Mouse (Mus musculus) spleen, adult 12 weeks (tissue): ENCODE results near the gene Zfp536.

Source experiments
- DNase-seq: peaks from one replicate; pipeline ENCODE4 v3.0.0; 2022; ENCODE audit warnings: low spot score

Gene Zfp536

DNA sequence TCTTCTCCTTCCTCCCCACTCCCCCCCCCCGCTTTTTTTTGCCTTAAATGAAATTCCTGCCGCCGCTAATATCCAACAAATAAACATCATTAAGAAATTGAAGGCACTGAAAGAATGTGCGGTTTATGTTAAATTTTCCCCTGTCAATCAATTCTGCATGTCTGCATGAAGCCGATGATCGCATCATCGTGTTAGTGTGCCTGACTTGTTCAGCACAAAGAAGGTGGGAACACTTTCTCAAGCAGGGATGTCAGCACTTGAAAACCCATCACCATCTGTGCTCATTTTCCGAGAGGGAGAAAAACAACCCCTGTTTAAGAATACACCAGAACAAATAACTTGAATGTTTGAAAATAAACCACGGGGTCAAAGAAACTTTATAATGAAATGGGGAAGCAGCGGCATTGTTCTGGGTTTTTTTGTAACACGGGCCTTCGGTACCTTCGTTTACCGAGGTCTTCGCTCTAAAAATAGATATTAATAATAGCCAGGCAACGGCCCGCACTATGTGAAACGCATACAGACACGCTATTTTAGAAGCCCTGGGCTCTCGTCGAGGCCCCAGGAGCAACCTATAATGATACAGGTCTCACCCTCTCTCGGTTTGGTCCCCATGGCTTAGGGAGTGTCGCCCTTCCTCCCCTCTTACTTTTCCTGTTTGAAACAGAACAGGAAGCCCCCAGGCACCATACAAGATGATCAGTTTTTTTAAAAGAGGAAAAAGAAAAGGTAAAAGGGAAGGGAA is 83.7 kb downstream of the Zfp536 start:
- no peak for DNase-seq

DNA sequence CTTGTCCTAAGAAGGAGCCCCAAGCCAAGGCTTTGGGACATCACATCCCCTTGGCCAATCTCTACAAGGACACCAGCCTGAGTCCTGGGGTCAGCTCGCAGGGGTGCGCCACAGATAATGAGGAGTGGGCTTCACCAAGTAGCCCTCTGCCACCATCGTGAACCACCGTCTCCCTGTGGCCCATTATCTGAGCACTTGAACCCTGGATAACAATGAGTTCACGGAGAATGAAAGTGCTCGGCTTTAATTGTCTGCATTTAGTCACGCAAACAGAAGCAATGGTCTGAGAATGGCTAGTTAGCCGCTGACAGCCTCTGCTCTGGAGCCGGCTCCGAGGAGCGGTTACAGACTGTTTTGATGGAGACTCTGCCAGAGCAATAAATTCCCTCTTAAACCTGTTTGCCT is 84.3 kb downstream of the Zfp536 start:
- DNase-seq, result no peak

DNA sequence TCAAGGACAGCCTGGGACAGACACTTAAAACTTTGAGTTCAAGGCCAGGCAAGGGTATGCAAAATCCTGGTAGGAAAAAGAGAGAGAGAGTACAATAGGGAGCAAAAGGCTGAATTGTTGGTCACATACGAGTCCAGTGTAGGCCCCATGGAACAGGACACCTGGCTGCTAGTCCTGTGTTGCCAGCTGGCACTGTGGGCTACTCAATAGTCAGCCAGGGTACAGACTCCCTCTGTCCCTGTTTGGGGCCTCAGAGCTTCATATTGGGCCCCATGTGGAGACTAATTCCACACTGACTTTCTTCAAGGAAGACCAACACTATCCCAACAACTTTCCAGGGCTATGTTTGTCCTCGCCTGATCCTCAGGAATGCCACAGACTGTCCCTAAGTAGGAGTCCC is 87.1 kb downstream of the Zfp536 start:
- DNase-seq, result no peak

DNA sequence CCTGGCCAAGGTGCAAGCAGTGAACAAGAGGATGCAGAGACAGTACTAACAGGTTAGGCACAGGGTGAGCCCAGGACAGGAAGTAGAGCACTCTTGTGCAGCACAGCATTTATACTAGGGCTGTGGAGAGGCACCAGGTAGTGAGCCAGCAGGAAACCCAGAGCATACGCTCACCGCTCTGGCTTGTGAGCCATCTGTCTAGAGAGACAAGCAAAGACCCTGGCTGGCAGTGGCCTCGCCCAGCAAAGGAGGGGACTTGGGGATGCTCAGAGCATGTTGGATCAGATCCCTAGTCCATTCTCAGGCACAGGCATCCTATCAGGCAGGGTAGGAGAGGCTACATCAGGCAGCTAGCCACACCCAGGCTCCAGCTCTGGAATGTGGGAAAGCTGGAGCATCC is 88.2 kb downstream of the Zfp536 start:
- DNase-seq, result no peak

DNA sequence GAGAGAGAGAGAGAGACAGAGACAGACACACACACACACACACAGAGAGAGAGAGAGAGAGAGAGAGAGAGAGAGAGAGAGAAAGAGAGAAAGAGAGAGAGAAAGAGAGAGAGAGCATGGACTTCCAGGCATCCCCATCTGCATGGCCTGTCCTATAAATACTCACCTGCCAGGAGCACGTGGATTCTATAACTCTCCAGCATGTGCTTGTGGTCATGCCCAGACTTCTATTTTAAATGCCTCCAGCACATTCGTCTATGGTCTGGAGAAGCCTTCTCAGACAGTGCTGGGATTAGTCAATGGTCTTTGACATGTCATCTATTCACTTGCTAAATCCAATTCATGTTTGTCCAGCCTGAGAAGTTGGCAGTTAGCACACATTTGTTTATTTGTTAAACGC is 92.1 kb downstream of the Zfp536 start:
- DNase-seq, result no peak

DNA sequence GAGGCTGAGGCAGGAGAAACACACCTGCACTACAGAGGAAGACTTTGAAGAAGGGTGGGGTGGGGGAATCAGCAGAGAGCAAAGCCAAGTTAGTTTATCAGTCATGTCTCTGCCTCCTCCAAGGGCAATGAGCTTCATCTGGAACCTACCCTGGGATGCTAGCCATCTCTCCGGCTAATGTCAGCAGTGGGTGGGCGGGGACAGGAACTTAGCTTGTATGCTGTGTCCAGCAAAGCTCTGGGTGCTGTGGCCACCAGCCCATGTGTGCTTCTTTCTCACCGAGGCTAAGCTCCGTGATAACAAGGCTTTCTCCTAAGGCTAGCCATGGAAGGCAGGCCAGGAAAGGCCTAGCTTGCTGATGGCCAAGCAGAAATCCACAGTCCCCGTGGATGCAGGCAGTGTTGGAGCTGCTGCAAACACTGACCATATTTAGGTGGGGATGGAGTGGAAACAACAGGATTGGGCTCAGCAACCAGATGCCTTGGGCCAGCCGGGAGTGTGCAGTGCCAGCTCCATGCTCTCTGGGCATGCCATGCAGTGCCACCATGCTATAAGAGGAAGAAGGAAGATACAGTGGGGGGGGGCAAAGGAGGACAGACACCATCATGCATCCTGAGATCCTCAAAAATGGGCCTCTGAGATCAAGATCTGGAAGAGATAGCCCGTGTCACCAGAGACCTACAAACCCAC is 109.6 kb downstream of the Zfp536 start:
- DNase-seq, result no peak

DNA sequence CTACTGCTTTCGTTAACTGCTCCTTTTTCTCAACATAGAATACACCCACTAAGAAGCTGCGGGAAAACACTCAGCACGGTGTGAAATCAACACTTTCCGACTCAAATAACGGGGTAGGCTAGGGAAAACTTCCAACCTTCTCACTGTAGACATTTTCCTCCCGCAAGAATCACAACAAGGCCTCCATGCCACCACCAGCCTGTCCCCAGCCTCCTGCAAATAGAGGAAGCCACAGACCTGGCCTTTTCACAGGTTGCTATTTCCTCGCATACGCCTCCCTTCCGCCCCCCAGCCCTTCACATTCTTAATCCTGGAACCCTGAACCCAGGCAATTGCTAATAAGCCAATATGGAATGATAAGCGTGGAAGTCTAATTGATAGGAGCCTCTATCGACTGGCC is 124.8 kb downstream of the Zfp536 start:
- DNase-seq, result no peak

DNA sequence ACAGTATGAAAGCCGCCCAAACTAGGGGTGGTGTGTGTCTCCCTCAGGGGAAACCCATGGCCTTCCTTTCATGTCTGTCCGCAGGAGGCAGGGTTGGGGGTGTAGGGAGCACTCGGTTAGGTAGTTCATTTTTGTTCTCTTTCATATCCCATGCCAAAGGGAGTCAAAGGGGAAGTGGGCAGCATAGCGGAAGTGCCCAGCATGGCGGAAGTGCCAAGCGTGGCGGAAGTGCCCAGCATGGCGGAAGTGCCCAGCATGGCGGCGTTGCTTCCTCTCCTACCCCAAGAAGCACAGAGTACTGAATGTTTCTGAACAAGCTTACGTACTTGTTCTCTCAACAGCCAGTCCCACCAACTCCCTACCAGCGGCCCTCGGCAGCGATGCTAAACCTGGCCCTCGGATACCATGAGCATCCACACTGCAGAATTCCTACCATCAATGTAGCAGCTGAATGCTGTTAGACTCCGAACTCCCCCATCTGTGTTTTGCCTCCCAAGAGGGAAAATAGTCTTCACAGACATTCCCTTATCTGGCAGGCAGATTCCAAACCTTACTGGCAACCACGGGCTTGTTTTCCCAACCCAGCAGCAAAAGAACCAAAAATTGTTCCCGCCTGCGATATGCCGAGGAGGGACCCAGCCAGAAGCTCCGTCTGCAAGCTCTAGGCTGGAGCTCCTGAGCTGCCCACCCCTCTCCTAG is 125.4 kb downstream of the Zfp536 start:
- no peak for DNase-seq

DNA sequence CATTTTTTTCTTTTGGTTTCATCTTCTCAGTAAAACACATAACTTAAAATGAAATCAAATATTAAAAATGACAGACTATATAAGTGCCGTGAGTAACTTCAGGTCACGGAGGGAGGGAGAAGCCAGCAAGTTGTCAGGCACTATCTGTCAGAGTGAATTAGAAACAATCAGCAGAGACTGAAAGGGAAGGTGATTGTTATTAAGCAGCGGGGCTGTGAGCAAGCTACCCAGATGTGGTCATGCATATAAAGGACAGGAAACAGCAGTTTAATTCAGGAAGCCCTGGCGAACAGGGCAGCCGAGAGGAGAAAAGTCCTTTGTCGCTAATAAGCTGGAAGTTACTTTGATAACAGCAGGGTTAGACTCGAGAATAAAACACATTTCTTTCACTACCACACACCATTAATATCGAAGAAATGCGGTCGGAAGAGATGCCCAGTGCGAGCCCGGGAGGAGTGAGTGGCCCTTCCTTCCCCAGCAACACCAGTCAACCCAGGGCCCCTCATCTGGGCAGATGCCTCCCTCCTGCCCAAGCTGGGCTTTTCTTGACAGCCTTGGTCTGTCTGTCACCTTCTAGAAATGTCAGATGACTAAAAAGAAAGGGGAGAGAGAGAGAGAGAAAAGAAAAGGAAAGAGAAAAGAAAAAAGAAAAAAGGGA is 133.6 kb downstream of the Zfp536 start:
- no peak for DNase-seq

DNA sequence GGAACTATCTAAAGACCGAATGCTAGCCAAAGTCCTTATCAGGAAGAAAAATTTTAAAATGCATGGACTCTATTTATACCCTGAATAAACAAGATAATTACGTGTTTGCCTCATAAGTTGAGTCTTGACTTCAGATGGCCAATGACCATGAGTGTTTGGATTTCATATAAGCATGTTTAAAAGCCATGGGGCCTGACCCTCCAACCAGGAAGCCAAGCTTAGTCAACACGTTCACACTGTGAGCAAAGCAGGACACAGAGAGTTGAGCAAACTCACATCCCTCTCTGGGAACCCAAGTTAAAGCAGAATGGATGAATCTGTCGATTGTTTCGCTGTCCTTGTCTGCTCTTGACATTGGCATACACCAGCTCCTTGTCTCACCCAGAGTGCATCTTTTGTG is 138.6 kb downstream of the Zfp536 start:
- no peak for DNase-seq

DNA sequence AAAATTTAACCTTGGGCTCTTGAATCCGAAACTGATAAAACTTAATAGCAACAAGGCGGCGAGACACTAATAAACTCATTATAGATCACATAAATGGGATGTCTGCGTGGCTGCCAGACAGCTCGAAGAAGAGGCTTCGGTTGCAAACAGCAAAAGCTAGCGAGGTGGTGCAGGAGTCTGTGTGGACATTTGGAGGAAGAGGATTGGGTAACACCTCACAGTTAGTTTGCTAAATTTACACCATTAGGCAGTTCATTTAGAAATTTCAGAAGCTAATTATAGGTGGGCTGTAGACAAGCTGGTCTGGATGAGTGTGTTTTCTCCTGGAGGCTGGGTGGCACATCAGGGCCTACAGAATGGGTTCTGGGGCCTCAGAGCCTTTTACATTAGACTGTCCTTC is 143.0 kb downstream of the Zfp536 start:
- DNase-seq, result no peak

DNA sequence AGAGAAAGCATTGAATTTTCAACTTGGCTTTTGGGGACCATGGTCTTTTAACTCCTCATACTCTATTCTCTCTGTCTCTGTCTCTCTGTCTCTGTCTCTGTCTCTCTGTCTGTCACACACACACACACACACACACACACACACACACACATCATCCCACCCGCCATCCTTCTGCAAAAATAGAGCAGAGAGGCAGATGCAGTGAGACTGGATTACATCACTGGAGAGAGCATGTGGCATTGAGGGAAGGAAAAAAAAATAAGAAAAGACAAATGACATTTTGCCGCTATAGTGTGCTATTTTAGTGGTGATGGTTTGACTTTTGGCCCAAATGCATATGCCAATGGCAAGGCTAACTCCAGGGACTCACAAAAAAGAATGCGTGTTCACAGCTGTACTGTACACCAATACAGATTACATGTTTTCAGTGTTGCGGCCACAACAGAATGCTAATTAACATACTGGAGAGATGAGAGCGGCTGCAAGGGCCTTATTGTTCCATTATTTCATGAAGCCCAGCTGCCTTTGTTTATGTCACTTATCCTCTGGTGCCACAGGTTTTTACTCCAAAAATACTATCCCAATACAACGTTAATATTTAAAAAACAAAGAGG is 145.4 kb downstream of the Zfp536 start:
- DNase-seq, result no peak

DNA sequence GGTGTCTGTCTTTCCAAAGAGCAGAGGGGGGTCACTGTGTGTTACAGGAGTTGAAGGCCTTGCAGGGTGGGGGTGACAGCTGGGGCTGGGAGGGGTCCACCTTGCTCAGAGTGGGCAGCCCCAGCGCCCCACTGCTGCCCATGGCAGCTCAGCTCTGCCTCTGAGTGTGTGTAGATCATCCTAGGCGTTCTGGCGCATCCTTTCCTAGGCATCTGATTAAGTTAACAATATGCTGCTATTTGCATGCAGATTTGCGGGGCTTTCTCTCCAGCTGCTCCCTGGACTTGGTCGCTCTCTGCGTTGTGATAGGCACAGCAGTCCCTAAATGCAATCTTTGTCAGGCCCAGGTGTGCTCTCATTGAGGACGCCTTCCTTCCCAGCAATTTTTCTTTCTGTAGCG is 147.7 kb downstream of the Zfp536 start:
- DNase-seq, result no peak

DNA sequence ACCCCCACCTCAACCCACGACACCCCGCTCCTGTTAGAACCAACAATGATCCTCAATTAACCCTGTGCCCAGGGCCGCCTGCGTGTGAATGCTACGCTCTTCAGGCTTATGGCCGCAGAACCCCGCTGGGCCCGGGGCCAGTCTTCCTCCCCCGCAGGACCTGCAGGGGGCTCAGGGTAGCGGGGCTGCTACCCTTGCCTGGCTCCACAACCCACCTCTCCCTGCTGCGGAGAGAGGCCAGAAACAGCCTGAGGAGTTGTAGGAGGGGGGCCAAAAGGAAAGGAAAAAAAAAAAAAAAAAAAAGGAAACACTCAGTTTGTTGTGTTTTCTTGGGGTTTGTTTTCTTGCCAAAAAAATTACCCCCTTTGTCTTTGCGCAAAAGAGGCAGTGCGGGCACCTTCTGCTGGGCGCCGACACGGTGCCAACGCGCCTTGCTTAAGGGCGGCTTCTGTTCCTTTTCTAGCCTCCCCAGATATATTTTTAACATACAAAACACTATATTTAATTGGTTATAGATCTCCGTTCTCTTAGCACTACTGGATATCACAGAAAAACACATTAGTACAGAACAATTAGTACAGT is 148.6 kb downstream of the Zfp536 start:
- no peak for DNase-seq

DNA sequence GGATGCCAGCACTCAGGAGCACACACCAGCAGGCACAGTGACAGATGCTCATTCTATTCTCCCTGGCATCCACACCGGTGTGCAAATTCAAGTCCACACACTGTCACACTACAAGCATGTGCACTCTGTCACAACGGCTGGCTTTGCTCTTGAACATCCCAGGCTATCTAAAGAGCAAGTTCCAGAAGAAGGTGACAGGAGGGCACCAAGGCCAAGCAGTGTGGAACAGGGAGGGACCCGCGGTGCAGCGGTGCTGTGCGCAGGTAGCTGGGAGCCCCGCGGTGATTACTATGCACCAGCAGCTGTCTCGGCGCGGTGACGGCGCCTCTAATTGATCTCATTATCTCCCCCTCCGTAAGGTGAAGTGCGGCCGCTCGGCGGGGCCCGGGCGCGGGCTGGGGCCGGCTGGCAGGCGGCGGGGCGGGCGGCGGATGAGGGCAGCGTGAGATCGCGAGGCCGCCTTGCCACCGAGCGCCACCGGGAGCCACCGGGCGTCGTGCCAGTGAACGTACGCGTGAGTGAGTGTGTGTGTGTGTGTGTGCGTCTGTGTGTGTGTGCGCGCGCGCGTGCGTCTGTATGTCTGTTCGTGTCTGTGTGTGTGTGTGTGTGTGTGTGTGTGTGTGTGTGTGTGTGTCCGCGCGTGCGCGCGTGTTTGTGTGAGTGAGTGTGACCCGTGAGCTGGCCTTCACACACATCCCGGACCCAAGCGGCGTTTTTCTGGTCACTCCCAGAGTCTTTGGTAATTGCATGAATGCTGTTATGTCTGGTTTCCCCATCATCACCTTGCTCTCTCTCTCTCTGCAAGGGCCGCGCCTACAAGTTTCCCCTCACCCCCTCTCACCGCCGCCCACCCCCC is 149.3 kb downstream of the Zfp536 start:
- no peak for DNase-seq

DNA sequence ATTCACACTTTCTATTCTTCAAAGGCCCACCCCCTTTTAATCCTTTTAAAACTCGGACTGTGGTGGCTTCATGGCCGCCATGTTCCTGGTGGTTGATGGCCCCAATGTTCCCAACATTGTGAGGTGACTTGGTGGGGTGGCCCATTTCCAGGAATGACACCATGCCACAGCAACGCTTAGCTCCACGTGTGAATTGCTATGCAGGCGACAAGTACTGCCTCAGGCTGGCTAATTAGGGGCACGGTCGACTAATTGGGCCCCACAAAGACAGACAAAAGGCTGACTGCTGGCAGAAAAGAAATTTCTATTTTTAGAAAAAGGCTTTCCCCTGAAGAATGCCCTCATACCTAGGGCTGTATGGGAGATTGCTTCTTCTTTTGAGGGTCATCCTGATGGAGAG is 154.2 kb downstream of the Zfp536 start:
- DNase-seq, result no peak

DNA sequence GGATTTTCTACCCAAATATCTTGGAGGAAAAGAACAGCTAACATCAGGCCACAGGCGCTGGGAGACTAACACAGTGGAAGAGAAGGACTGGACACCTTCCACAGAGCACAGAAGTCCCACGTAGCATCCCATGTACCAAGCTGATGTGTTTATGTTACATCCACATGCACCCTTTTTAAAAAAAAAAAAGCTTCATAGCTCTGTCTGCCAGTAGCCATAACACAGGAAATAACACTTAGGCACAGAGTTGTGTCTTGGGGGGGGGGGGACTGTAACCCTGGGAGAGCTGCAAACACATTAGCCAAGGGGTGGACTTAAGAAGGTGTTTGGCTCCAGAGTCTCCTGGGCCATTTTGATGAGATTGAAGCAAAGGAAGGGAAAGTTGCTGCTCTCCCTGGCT is 155.6 kb downstream of the Zfp536 start:
- no peak for DNase-seq

DNA sequence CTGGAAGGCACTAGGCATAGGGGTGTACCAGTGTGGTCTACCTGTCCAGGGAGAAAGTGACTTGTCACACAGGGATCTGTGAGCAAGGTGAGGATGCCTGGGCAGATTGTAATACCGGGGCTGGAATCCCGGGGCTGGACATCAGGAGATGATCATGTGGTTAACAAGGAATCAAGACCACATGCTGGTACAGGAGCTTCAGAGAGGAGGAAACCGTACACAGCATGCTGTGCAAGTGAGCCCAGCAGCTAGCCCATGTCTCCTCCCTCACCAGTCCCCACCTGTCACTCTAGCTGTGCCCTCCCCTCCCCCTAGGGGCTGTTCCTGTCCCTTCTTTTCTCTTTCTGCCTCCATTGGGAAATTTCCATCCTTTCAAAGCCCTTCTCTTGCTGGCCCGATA is 157.5 kb downstream of the Zfp536 start:
- no peak for DNase-seq

DNA sequence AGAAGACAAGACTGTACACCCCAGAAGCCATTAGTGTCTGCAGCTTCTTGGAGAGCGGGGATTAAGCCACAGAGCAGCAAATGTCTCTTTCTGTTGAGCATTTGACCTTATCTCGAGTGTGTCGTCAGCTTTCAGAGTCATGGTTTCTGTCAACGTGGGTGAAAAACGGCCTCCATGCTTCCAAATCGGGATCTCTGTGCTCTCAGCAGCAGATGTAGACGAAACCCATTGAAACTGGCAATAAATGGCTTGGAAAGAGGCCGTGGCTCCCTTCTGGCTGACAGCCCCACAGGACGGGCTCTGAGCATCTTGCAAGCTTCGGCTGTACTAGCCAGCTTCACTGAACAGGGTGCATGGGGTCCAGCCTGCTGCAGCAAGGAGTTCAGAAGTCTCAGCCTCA is 159.1 kb downstream of the Zfp536 start:
- no peak for DNase-seq

DNA sequence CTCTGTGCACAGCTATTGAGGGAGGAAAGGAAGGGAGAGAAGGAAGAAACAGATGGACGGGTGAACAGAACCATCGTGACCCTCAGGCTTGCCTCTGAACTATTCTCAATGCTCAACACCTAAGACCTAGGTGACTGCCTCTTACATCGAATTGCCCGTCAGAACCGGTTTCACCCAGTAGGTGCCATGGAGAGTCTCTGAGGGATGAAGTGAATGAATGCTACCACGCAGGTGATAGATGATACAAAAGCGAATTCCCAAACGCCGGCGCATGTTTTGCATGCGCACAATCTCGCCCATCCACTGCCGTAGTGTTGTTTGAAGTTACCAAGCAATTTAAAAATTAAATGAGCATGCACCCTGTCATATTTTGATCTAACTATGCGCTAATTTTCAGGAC is 164.9 kb downstream of the Zfp536 start:
- DNase-seq, result no peak

DNA sequence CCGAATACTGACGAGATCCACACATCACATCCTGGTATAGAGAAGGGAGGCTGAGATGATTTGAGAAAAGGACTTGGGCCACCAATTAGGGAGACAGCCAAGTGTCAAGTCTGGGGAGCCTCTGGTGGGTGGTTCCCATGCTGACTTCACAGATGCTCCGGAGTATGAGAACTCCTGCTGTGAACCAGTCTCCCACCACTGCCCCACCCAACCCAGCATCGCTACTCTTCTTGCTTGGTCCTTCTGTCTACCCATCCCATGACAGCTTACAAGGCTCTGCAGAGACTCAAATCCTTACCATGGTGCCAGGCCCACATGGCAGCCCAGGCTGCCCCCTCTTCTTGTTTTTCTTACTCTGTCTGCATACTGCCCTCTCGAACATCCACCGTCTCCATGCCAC is 165.5 kb downstream of the Zfp536 start:
- DNase-seq, result no peak
